In genomic region chr11:20957766-20958165, GRCm38 (mm10) we compare ENCODE assay signal across 11 mouse cellular contexts.
A peak's percentile ranks its signal among the peaks of the same experiment; 100 is the strongest.
DNase-seq lines count a peak whose midpoint lies in the region; ATAC-seq and TF ChIP-seq lines count a peak whose summit lies in the region.
"Had no signal": no experiment of that assay in that cellular context is flagged by ENCODE, and none has a peak within 500 bp of the region (broad histone marks: within the 10 kb centered on the region; RNA-seq: fewer than 3 reads in every experiment).

No protein-coding gene starts in this region.

- no peak for TF ChIP-seq CTCF in hindbrain, postnatal 0 days (IDR thresholded peaks at IDR 0.05; ENCODE audit: low read depth)
- no peak for TF ChIP-seq CTCF in ES-Bruce4 (IDR thresholded peaks at IDR 0.05; ENCODE audit: low read depth, low read length)

- no peaks in the 10 kb centered on the region for H3K36me3 ChIP-seq in hindbrain, embryonic 12.5 days
- H3K36me3 ChIP-seq in hindbrain, postnatal 0 days (ENCODE audit: insufficient read depth, low read length): no peaks in the 10 kb centered on the region
- no peaks in the 10 kb centered on the region for H3K36me3 ChIP-seq in ES-Bruce4 (ENCODE audit: control insufficient read depth, insufficient read depth, low read length, poor library complexity, severe bottlenecking)
- no peaks in the 10 kb centered on the region for H3K36me3 ChIP-seq in embryonic facial prominence, embryonic 14.5 days (ENCODE audit: control insufficient read depth, insufficient read depth, low read length)
- no peaks in the 10 kb centered on the region for H3K36me3 ChIP-seq in limb, embryonic 12.5 days

- whole genome bisulfite sequencing in hindbrain, embryonic 12.5 days: 69% methylated on average over 2 of the region's 2 CpGs
- WGBS in hindbrain, postnatal 0 days: 79% methylated on average over 2 of the region's 2 CpGs
- 27% methylated on average over 2 of the region's 2 CpGs for WGBS in embryonic facial prominence, embryonic 14.5 days
- 50% methylated on average over 2 of the region's 2 CpGs for WGBS in limb, embryonic 12.5 days

- peak overlapping the region; percentile 17; the same call in 1 of the 2 replicates for H3K27ac ChIP-seq in hindbrain, embryonic 12.5 days
- no peak overlapping the region for H3K27ac ChIP-seq in hindbrain, postnatal 0 days
- H3K27ac ChIP-seq in ES-Bruce4 (ENCODE audit: insufficient read depth, low read length): peak overlapping the region; percentile 58
- H3K27ac ChIP-seq in embryonic facial prominence, embryonic 14.5 days (replicated peaks; ENCODE audit: low read depth, low read length): no peak overlapping the region
- H3K27ac ChIP-seq in limb, embryonic 12.5 days: 0 out of 2 replicates have a peak overlapping the region, but pooled peaks have one; percentile 4

- peaks cover 12% of the 10 kb centered on the region for H3K4me1 ChIP-seq in hindbrain, embryonic 12.5 days
- no peaks in the 10 kb centered on the region for H3K4me1 ChIP-seq in hindbrain, postnatal 0 days (ENCODE audit: insufficient read depth, low read length)
- peaks cover 6% of the 10 kb centered on the region for H3K4me1 ChIP-seq in ES-Bruce4 (ENCODE audit: control insufficient read depth, insufficient read depth, low read length)
- H3K4me1 ChIP-seq in embryonic facial prominence, embryonic 14.5 days (ENCODE audit: control insufficient read depth, insufficient read depth, low read length): peaks cover 7% of the 10 kb centered on the region; the same call in 1 of the 2 replicates
- H3K4me1 ChIP-seq in limb, embryonic 12.5 days (replicated peaks): peaks cover 44% of the 10 kb centered on the region

- no peak for DNase-seq in hindbrain, postnatal 0 days (ENCODE audit: low spot score)
- no peak for DNase-seq in embryonic facial prominence, embryonic 14.5 days (ENCODE audit: low spot score)
- no peak for DNase-seq in frontal cortex, postnatal 25 days (ENCODE audit: low spot score in 2 of 2)
- DNase-seq in spleen, postnatal 14 days (ENCODE audit: low spot score in 2 of 2): no peak
- DNase-seq: adrenal gland, postnatal 10 days; cerebellum, postnatal 10 days; right cerebral cortex, adult 18-20 months had no signal

- H3K4me2 ChIP-seq in hindbrain, embryonic 12.5 days (replicated peaks): no peak overlapping the region
- no peak overlapping the region for H3K4me2 ChIP-seq in hindbrain, postnatal 0 days (ENCODE audit: low read depth, low read length)
- 0 out of 2 replicates have a peak overlapping the region, but pooled peaks have one; percentile 0 for H3K4me2 ChIP-seq in embryonic facial prominence, embryonic 14.5 days (ENCODE audit: low read depth, low read length)
- no peak overlapping the region for H3K4me2 ChIP-seq in limb, embryonic 12.5 days

- TF ChIP-seq EP300 in ES-Bruce4 (IDR thresholded peaks at IDR 0.05; ENCODE audit: insufficient read depth, low read depth, low read length): no peak

- H3K4me3 ChIP-seq in hindbrain, embryonic 12.5 days: no peak overlapping the region
- H3K4me3 ChIP-seq in hindbrain, postnatal 0 days (ENCODE audit: low read length): no peak overlapping the region
- H3K4me3 ChIP-seq in ES-Bruce4 (ENCODE audit: low read depth, low read length): no peak overlapping the region
- H3K4me3 ChIP-seq in embryonic facial prominence, embryonic 14.5 days (ENCODE audit: low read depth, low read length): no peak overlapping the region
- no peak overlapping the region for H3K4me3 ChIP-seq in limb, embryonic 12.5 days (replicated peaks)

- ATAC-seq in hindbrain, embryonic 12.5 days (ENCODE audit: low FRiP score): no peak
- ATAC-seq in hindbrain, postnatal 0 days: no peak
- ATAC-seq in embryonic facial prominence, embryonic 14.5 days (ENCODE audit: low read depth): no peak
- no peak for ATAC-seq in limb, embryonic 12.5 days (ENCODE audit: insufficient number of reproducible peaks, insufficient read depth, low FRiP score, low TSS enrichment, low read depth)
- no peak for ATAC-seq in inflammation-experienced regulatory T-cells, adult 6 months

- no peak for TF ChIP-seq POLR2A in ES-Bruce4 (IDR thresholded peaks at IDR 0.05; ENCODE audit: insufficient read depth, low read length)

- H3K27me3 ChIP-seq in hindbrain, embryonic 12.5 days: no peaks in the 10 kb centered on the region
- H3K27me3 ChIP-seq in hindbrain, postnatal 0 days (ENCODE audit: insufficient read depth, low read length): no peaks in the 10 kb centered on the region
- H3K27me3 ChIP-seq in ES-Bruce4 (ENCODE audit: control insufficient read depth, insufficient read depth, low read length, poor library complexity, severe bottlenecking): no peaks in the 10 kb centered on the region
- H3K27me3 ChIP-seq in embryonic facial prominence, embryonic 14.5 days (replicated peaks; ENCODE audit: control insufficient read depth, insufficient read depth, low read length): no peaks in the 10 kb centered on the region
- 0 out of 2 replicates have a peak, but pooled peaks cover 8% of the 10 kb centered on the region for H3K27me3 ChIP-seq in limb, embryonic 12.5 days

- H3K9me3 ChIP-seq in hindbrain, embryonic 12.5 days (replicated peaks): no peaks in the 10 kb centered on the region
- H3K9me3 ChIP-seq in hindbrain, postnatal 0 days (ENCODE audit: low read length): no peaks in the 10 kb centered on the region
- H3K9me3 ChIP-seq in ES-Bruce4 (replicated peaks; ENCODE audit: control insufficient read depth, insufficient read depth, low read length, poor library complexity, severe bottlenecking): no peaks in the 10 kb centered on the region
- no peaks in the 10 kb centered on the region for H3K9me3 ChIP-seq in embryonic facial prominence, embryonic 14.5 days (ENCODE audit: control insufficient read depth, low read length)
- H3K9me3 ChIP-seq in limb, embryonic 12.5 days: no peaks in the 10 kb centered on the region

- no peak overlapping the region for H3K9ac ChIP-seq in hindbrain, embryonic 12.5 days
- no peak overlapping the region for H3K9ac ChIP-seq in hindbrain, postnatal 0 days (replicated peaks; ENCODE audit: low read length)
- H3K9ac ChIP-seq in ES-Bruce4 (ENCODE audit: low read depth, poor library complexity, severe bottlenecking): 0 out of 2 replicates have a peak overlapping the region, but pooled peaks have one; percentile 54
- no peak overlapping the region for H3K9ac ChIP-seq in embryonic facial prominence, embryonic 14.5 days (ENCODE audit: low read depth, low read length)
- no peak overlapping the region for H3K9ac ChIP-seq in limb, embryonic 12.5 days (replicated peaks)

Comparison
In these comparisons a context has a peak if more than half of its experiments do, and no peak if none do; other contexts are left out.
1. H3K27ac ChIP-seq: peak in hindbrain, embryonic 12.5 days (single experiment), ES-Bruce4 (single experiment) and limb, embryonic 12.5 days (single experiment); none in hindbrain, postnatal 0 days (single experiment) and embryonic facial prominence, embryonic 14.5 days (single experiment).